Mouse (Mus musculus) erythroblast, embryonic 14.5 days (primary cell): ENCODE data around the gene Cct8.

Experiments used
- GATA1 ChIP-seq: IDR thresholded peaks from 2 replicates; pipeline ENCODE4 v1.6.1; 2012; ENCODE audit warnings: low read length, inconsistent platforms, mixed read lengths
- TAL1 ChIP-seq: IDR thresholded peaks from 3 replicates; pipeline ENCODE4 v1.6.1; 2012; ENCODE audit warnings: low read length, inconsistent platforms, mixed read lengths

- TF ChIP-seq TAL1 (no peak), GATA1 (no peak)
Measured at GRCm38 (mm10) chr16:87458752-87459151, 36.9 kb downstream of the Cct8 start.
